Mouse (Mus musculus) lung, postnatal 10 days (tissue): ENCODE results near the gene Kcnk10.

Source experiments
- DNase-seq: peaks from one replicate; pipeline ENCODE4 v3.0.0; 2021

Gene Kcnk10

GRCm38 (mm10) chr12:98391347-98391746 lies 186.8 kb downstream of the Kcnk10 start:
- no peak for DNase-seq

DNA sequence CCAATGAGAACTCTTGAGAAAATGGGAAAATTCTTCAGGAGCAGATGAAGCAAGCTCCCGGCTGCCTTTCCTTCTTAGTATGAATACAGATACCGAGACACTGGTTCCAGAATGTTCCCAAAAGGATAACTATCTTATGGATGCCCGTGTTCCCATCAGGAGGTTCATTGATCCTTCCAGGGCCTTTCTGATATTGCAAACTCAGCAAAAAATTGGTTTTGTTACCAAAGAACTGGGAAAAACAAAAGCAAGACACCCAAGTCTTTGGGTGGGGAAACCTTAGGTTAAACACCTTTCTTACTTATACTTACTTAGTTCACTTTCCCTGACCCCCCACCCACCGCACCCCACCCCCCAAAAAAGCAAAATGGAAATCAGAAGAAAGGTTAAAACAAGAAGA lies 188.5 kb downstream of the Kcnk10 start:
- no peak for DNase-seq
